Comparison of ENCODE assay signal across 2 mouse cellular contexts in the genomic region with DNA sequence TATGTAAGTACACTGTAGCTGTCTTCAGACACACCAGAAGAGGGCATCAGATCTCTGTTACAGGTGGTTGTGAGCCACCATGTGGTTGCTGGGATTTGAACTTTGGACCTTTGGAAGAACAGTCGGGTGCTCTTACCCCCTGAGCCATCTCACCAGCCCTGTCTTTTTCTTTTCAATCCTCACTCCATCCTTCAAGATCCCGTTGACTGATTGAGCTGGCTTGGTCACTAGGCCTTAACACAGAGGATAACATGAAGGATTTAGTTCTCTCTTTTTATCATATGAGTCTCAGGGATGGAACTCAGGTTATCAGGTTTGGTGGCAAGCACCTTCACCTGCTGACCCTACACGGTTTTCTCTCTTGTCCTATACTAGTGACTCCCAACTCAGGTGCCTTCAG. TPM values are rescaled to one million over a fixed set of nuclear protein-coding genes. Genes with fewer than 3 reads are reported as not detected.
DNase-seq lines count a peak whose midpoint lies in the region; TF ChIP-seq lines count a peak whose summit lies in the region.
"Not testable (repeated sequence)": the region's sequence is repeated elsewhere in the genome, so short reads cannot be mapped to it uniquely, and the experiment has no call there.

No protein-coding gene starts in this region.

- not testable (repeated sequence) for H3K9ac ChIP-seq in MEL (ENCODE audit: control insufficient read depth, low read depth, low read length, poor library complexity, severe bottlenecking)

- not testable (repeated sequence) for TF ChIP-seq RAD21 in MEL (IDR thresholded peaks at IDR 0.05; ENCODE audit: low read depth, low read length)

- H3K4me3 ChIP-seq in MEL (ENCODE audit: control insufficient read depth in 1 of 2, insufficient read depth in 1 of 2, low read depth in 2 of 2, low read length in 2 of 2): not testable (repeated sequence)

- H3K79me2 ChIP-seq in MEL (ENCODE audit: control insufficient read depth, insufficient read depth, low read length, poor library complexity): not testable (repeated sequence)

- not testable (repeated sequence) for DNase-seq in MEL (ENCODE audit: low read depth, low spot score)
- DNase-seq in heart, adult 11 months: peak; percentile 51

- peaks cover 16 to 19% of the 10 kb centered on the region in 2 experiments for H3K4me1 ChIP-seq in MEL (ENCODE audit: control insufficient read depth in 1 of 2, insufficient read depth in 2 of 2, low read length in 2 of 2)

- H3K36me3 ChIP-seq in MEL (ENCODE audit: control insufficient read depth in 1 of 2, insufficient read depth in 2 of 2, low read length in 2 of 2): peaks cover 0 to 13% of the 10 kb centered on the region in 2 experiments; a peak in 2 of 4 replicates

- not testable (repeated sequence) for TF ChIP-seq POLR2A in MEL (IDR thresholded peaks at IDR 0.05; ENCODE audit: control insufficient read depth in 1 of 2, insufficient read depth in 1 of 2, low read depth in 1 of 2, low read length in 2 of 2, poor library complexity in 1 of 2)

- H3K9me3 ChIP-seq in MEL (replicated peaks; ENCODE audit: insufficient read depth, low read length): not testable (repeated sequence)

- TF ChIP-seq EP300 in MEL (IDR thresholded peaks at IDR 0.05; ENCODE audit: low read depth in 1 of 2, low read length in 2 of 2): not testable (repeated sequence)

- not testable (repeated sequence) for H3K27me3 ChIP-seq in MEL (ENCODE audit: control insufficient read depth in 1 of 2, insufficient read depth in 2 of 2, low read length in 2 of 2)

- not testable (repeated sequence) for H3K27ac ChIP-seq in MEL (ENCODE audit: control insufficient read depth, low read depth, low read length)

- TF ChIP-seq CTCF in MEL (IDR thresholded peaks at IDR 0.05 in 2 of 3, conservative IDR thresholded peaks at IDR 0.05 in 1 of 3; ENCODE audit: control insufficient read depth in 1 of 3, insufficient read depth in 1 of 3, low read depth in 2 of 3, low read length in 3 of 3, poor library complexity in 1 of 3, severe bottlenecking in 1 of 3): not testable (repeated sequence)

TF ChIP-seq in MEL, 35 proteins besides CTCF, POLR2A, EP300 and RAD21:
- peak; percentile 77 for TF ChIP-seq TBP (IDR thresholded peaks at IDR 0.05; ENCODE audit: low read depth, low read length)

RNA-seq across cellular contexts. Expression of gene Klhl12, which starts 6.8 kb away (rescaled TPM):
- total RNA-seq in MEL (2012; rRNA removed): 21.8 and 26.4 TPM in 2 replicates
- polyA plus RNA-seq in MEL (2012; ENCODE audit: insufficient read depth in 1 of 2, insufficient read length in 2 of 2, low read depth in 1 of 2, low replicate concordance in 2 of 2, missing spikeins in 1 of 2): 10 to 100 TPM in 1 of 2 experiments, not detected in 1; 20.8 TPM

RNA-seq across cellular contexts. Expression of gene Adipor1, which starts 33.4 kb away (rescaled TPM):
- total RNA-seq in MEL (2012; rRNA removed): 55.2 and 57.6 TPM in 2 replicates
- 100 to 1,000 TPM in 1 of 2 experiments, 10 to 100 TPM in 1; 94.1 to 109 TPM for polyA plus RNA-seq in MEL (2012; ENCODE audit: insufficient read depth in 1 of 2, insufficient read length in 2 of 2, low read depth in 1 of 2, low replicate concordance in 2 of 2, missing spikeins in 1 of 2)

RNA-seq across cellular contexts. Expression of gene Cyb5r1, which starts 43.2 kb away (rescaled TPM):
- 18.8 and 35.8 TPM in 2 replicates for total RNA-seq in MEL (2012; rRNA removed)
- 10 to 100 TPM in 1 of 2 experiments, not detected in 1; 94.8 TPM for polyA plus RNA-seq in MEL (2012; ENCODE audit: insufficient read depth in 1 of 2, insufficient read length in 2 of 2, low read depth in 1 of 2, low replicate concordance in 2 of 2, missing spikeins in 1 of 2)

RNA-seq across cellular contexts. Expression of gene Rabif, which starts 45.9 kb away (rescaled TPM):
- 18.5 and 21.5 TPM in 2 replicates for total RNA-seq in MEL (2012; rRNA removed)
- polyA plus RNA-seq in MEL (2012; ENCODE audit: insufficient read depth in 1 of 2, insufficient read length in 2 of 2, low read depth in 1 of 2, low replicate concordance in 2 of 2, missing spikeins in 1 of 2): 10 to 100 TPM in 1 of 2 experiments, not detected in 1; 21.8 TPM
